Mouse (Mus musculus): Measurements from ENCODE around the gene Rgl1. TPM values are rescaled to one million over a fixed set of nuclear protein-coding genes. Genes with fewer than 3 reads are reported as not detected.
"Not testable (repeated sequence)": the region's sequence is repeated elsewhere in the genome, so short reads cannot be mapped to it uniquely, and the experiment has no call there.

The Rgl1 gene
- polyA plus RNA-seq, 1 experiment, result 14.4 TPM

DNA sequence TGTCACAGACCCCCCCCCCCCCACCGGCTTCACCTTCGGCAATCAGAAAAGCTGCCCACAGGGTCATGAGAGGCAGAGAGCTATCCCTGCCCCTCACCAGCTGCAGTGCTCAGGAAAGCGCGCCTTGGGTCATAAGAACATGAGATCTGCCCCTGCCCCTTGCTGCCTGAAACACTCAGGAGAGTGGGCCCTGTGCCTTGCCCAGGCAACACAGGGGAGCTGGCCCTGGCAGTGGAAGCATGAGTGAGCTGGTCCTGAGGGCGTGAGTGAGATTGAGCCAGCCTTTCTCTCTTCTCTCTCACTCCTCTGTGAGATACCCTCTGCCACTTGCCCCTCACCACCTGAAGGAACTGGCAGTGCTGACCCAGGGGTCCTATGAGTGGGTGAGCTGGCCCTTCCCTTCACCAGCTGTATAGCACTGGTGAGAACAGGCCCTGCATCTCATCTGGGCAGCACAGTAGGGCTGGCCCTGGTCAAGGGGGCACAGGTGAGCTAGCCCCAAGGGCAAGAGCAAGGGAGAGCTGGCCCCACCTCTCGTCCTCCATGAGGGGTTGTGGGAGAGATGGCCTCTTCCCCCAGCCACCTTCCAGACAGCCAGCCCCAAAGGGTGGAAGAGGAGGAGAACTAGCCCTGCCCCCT lies 115.2 kb downstream of the Rgl1 start:
- no peak overlapping the region for H3K4me3 ChIP-seq (ENCODE audit: extremely low read depth, insufficient read depth, insufficient read length)
- 94% methylated on average over 6 of the region's 6 CpGs for WGBS
- no peak for DNase-seq (ENCODE audit: low read depth in 1 of 2, low spot score in 2 of 2)
- no peaks in the 10 kb centered on the region for H3K27me3 ChIP-seq (ENCODE audit: control insufficient read depth, insufficient read depth, low read length)
- no peaks in the 10 kb centered on the region for H3K36me3 ChIP-seq (ENCODE audit: control insufficient read depth, insufficient read depth, low read length)
- H3K4me1 ChIP-seq (ENCODE audit: control insufficient read depth, insufficient read depth, insufficient read length), result no peaks in the 10 kb centered on the region
- TF ChIP-seq POLR2A (IDR thresholded peaks at IDR 0.05; ENCODE audit: low read depth, low read length) (no peak), CTCF (IDR thresholded peaks at IDR 0.05; ENCODE audit: extremely low read depth, insufficient read depth, insufficient read length, insufficient replicate concordance) (no peak)
- no peak overlapping the region for H3K27ac ChIP-seq (ENCODE audit: insufficient read depth, low read length)

DNA sequence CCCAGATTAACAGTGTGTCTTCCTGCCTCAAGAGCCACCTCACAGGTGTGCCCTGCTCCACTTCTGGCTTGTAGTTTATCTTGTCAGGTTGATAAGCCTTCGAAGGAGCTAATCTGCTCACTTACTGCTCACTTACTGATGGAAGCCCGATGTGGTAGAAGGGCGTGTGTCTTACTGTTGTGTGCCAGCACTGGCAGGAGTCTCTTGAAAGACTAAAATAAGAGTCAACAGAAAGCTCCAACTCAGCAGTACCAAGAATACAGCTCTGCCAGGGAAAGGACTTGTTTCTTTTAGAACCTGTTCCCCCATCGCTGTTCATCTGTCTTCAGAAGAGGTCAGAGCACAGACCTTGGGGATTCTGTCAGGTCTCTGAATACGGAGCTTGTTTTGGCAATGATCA lies 118.1 kb downstream of the Rgl1 start:
- no peaks in the 10 kb centered on the region for H3K27me3 ChIP-seq (ENCODE audit: control insufficient read depth, insufficient read depth, low read length)
- H3K4me1 ChIP-seq (ENCODE audit: control insufficient read depth, insufficient read depth, insufficient read length), result no peaks in the 10 kb centered on the region
- TF ChIP-seq POLR2A (IDR thresholded peaks at IDR 0.05; ENCODE audit: low read depth, low read length), result no peak
- TF ChIP-seq CTCF (IDR thresholded peaks at IDR 0.05; ENCODE audit: extremely low read depth, insufficient read depth, insufficient read length, insufficient replicate concordance), result no peak
- H3K36me3 ChIP-seq (ENCODE audit: control insufficient read depth, insufficient read depth, low read length), result no peaks in the 10 kb centered on the region
- no peak for DNase-seq (ENCODE audit: low read depth in 1 of 2, low spot score in 2 of 2)
- 90% methylated on average over 5 of the region's 5 CpGs for WGBS
- H3K4me3 ChIP-seq (ENCODE audit: extremely low read depth, insufficient read depth, insufficient read length), result no peak overlapping the region
- no peak overlapping the region for H3K27ac ChIP-seq (ENCODE audit: insufficient read depth, low read length)

DNA sequence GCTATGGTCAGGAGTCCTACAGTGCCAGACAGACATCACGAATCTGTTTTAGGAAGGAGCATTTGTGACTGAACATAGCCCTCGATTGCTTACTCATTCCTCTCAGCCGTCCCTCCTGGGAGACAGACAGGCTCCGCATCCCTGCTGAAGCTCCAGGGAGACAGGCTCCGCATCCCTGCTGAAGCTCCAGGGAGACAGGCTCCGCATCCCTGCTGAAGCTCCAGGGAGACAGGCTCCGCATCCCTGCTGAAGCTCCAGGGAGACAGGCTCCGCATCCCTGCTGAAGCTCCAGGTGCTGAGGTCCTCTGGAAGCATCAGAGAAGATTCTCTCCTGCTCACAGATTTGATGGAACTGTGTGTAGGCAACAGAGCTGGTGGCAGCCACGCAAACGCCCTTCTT lies 123.9 kb downstream of the Rgl1 start:
- H3K27me3 ChIP-seq (ENCODE audit: control insufficient read depth, insufficient read depth, low read length); H3K4me1 ChIP-seq (ENCODE audit: control insufficient read depth, insufficient read depth, insufficient read length); H3K4me3 ChIP-seq (ENCODE audit: extremely low read depth, insufficient read depth, insufficient read length); H3K27ac ChIP-seq (ENCODE audit: insufficient read depth, low read length); H3K36me3 ChIP-seq (ENCODE audit: control insufficient read depth, insufficient read depth, low read length); DNase-seq (ENCODE audit: low read depth in 1 of 2, low spot score in 2 of 2): not testable (repeated sequence)
- 89% methylated on average over 10 of the region's 10 CpGs for WGBS

DNA sequence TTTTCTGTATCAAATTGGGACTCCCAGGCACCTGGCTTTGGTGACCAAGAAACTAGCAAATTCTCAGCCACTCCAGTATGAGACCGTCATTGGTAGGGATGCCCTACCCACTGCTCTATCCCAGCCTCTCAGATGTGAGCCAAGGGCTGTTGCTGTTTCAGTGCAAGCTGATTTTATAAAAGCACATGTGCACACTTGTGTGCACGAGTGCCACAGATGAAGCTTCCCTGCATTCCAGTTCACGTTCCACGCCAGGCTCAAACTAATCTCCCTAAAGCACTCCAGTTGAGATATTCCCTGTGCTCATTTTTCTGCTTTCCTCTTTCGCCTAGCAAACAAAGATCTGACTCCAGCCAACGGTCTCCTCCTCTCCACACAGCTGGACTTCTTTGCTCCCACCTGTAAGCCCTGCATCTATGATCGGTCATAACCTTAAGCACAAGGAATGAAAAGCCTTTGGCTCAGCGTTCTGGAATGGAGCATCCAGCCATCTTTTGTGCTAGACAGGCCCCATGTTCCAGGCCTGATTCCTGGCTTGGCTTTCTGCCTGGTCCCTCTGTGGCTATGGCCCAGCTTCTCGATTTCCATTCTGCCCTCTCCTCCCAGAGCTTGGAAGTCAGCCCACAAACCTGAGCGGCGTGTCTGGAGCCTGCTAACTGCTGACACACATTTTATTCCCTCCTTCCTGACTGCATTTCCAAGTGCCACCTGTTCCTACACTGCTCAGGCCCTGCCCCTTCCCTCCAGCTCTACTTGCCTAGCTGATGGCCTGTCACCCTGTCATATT lies 125.8 kb downstream of the Rgl1 start:
- TF ChIP-seq POLR2A (IDR thresholded peaks at IDR 0.05; ENCODE audit: low read depth, low read length) (no peak), CTCF (IDR thresholded peaks at IDR 0.05; ENCODE audit: extremely low read depth, insufficient read depth, insufficient read length, insufficient replicate concordance) (no peak)
- Histone ChIP-seq H3K27me3 (ENCODE audit: control insufficient read depth, insufficient read depth, low read length) (no peaks in the 10 kb centered on the region), H3K4me3 (ENCODE audit: extremely low read depth, insufficient read depth, insufficient read length) (no peak overlapping the region), H3K4me1 (ENCODE audit: control insufficient read depth, insufficient read depth, insufficient read length) (no peaks in the 10 kb centered on the region), H3K27ac (ENCODE audit: insufficient read depth, low read length) (no peak overlapping the region), H3K36me3 (ENCODE audit: control insufficient read depth, insufficient read depth, low read length) (no peaks in the 10 kb centered on the region)
- WGBS, result 84% methylated on average over 11 of the region's 11 CpGs
- no peak for DNase-seq (ENCODE audit: low read depth in 1 of 2, low spot score in 2 of 2)

DNA sequence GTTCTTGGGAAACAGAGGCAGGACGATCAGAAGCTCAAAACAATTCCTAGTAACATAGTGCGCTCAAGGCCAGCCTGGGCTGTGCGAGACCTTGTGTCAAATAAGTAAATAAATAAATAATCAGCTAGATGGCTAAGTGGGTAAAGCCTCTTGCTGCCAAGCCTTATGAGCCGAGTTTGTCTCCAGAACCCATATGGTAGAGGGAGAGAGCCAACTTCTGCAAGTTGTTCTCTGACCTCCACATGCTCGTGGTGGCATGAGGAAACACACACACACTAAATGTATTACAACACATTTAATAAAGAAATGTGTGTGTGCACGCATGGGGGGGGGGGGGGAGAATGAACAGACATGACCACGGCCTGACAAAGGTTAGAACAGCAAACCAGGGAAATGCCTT lies 126.8 kb downstream of the Rgl1 start:
- Histone ChIP-seq H3K4me3 (ENCODE audit: extremely low read depth, insufficient read depth, insufficient read length) (no peak overlapping the region), H3K36me3 (ENCODE audit: control insufficient read depth, insufficient read depth, low read length) (no peaks in the 10 kb centered on the region), H3K4me1 (ENCODE audit: control insufficient read depth, insufficient read depth, insufficient read length) (no peaks in the 10 kb centered on the region), H3K27me3 (ENCODE audit: control insufficient read depth, insufficient read depth, low read length) (no peaks in the 10 kb centered on the region), H3K27ac (ENCODE audit: insufficient read depth, low read length) (no peak overlapping the region)
- no peak for TF ChIP-seq CTCF (IDR thresholded peaks at IDR 0.05; ENCODE audit: extremely low read depth, insufficient read depth, insufficient read length, insufficient replicate concordance)
- TF ChIP-seq POLR2A (IDR thresholded peaks at IDR 0.05; ENCODE audit: low read depth, low read length), result no peak
- WGBS, result 86% methylated on average over 7 of the region's 7 CpGs
- DNase-seq (ENCODE audit: low read depth in 1 of 2, low spot score in 2 of 2), result no peak

DNA sequence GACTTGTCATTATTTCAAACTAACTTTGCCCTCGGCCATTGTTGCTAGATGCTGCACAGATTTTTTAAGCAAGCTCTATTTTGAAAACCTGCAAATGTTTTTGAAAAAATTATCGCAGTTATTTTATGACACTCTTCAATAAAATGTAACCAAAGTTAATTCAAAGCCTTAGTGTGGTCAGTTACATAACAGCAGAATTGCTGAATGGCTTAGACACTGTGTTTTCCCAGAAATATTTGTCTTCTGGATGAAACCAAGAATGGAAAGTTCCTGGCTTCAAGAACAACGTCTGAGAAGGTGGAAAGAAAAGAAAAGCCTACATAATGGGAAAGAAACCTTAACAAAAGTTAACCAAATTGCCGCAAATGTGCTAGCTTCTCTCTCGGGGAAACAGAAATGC lies 131.5 kb downstream of the Rgl1 start:
- Histone ChIP-seq H3K36me3 (ENCODE audit: control insufficient read depth, insufficient read depth, low read length) (no peaks in the 10 kb centered on the region), H3K4me3 (ENCODE audit: extremely low read depth, insufficient read depth, insufficient read length) (no peak overlapping the region), H3K4me1 (ENCODE audit: control insufficient read depth, insufficient read depth, insufficient read length) (no peaks in the 10 kb centered on the region), H3K27ac (ENCODE audit: insufficient read depth, low read length) (no peak overlapping the region), H3K27me3 (ENCODE audit: control insufficient read depth, insufficient read depth, low read length) (no peaks in the 10 kb centered on the region)
- 87% methylated on average over 5 of the region's 5 CpGs for WGBS
- TF ChIP-seq CTCF (IDR thresholded peaks at IDR 0.05; ENCODE audit: extremely low read depth, insufficient read depth, insufficient read length, insufficient replicate concordance), result no peak
- no peak for DNase-seq (ENCODE audit: low read depth in 1 of 2, low spot score in 2 of 2)

DNA sequence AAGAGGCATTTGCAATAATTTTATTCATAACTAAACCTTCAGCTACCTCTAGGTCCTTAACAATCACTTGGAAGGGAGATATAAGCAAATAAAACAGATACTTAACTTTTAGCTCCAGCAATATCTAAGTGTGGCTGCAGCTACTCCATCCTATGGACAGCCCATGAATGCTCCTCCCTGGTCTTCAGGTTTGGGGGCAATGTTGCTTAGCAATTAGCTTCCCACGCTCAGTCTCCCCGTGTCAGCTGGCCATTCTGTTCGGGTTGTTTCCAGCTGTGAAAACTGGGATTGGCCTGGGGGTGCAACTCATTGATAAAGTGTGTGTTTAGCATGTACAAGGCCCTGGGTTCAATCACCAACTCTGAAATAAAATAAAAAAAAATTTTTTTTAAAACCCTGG lies 136.4 kb downstream of the Rgl1 start:
- WGBS, result 95% methylated on average over 3 of the region's 3 CpGs
- H3K27ac ChIP-seq (ENCODE audit: insufficient read depth, low read length), result no peak overlapping the region
- TF ChIP-seq POLR2A (IDR thresholded peaks at IDR 0.05; ENCODE audit: low read depth, low read length) (no peak), CTCF (IDR thresholded peaks at IDR 0.05; ENCODE audit: extremely low read depth, insufficient read depth, insufficient read length, insufficient replicate concordance) (no peak)
- DNase-seq (ENCODE audit: low read depth in 1 of 2, low spot score in 2 of 2), result no peak
- no peaks in the 10 kb centered on the region for H3K4me1 ChIP-seq (ENCODE audit: control insufficient read depth, insufficient read depth, insufficient read length)
- H3K36me3 ChIP-seq (ENCODE audit: control insufficient read depth, insufficient read depth, low read length), result no peaks in the 10 kb centered on the region
- H3K27me3 ChIP-seq (ENCODE audit: control insufficient read depth, insufficient read depth, low read length), result peaks cover 2% of the 10 kb centered on the region; the same call in 1 of the 2 replicates
- H3K4me3 ChIP-seq (ENCODE audit: extremely low read depth, insufficient read depth, insufficient read length), result no peak overlapping the region
